Mouse (Mus musculus) hindbrain, embryonic 12.5 days (tissue): ENCODE results near the gene Lrrc17. TPM values are rescaled to one million over a fixed set of nuclear protein-coding genes. Genes with fewer than 3 reads are reported as not detected.

Experiments used
- ATAC-seq: fragments of 200-750 bp; cut with Nextera tagmentation; 2 replicates; pipeline ENCODE4 v1.8.0; 2017; ENCODE audit warnings: moderate TSS enrichment; ENCODE audit not compliant: low FRiP score
- H3K27ac ChIP-seq: fragments of 300-500 bp; sonication (generic); 2 replicates; pipeline ENCODE4 v1.5.1; 2016; ENCODE audit warnings: mild to moderate bottlenecking
- H3K27me3 ChIP-seq: fragments of 300-500 bp; sonication (generic); 2 replicates; pipeline ENCODE4 v1.6.1; 2016; ENCODE audit warnings: mild to moderate bottlenecking
- H3K36me3 ChIP-seq: fragments of 300-500 bp; sonication (generic); 2 replicates; pipeline ENCODE4 v1.6.1; 2016; ENCODE audit warnings: mild to moderate bottlenecking
- H3K4me1 ChIP-seq: fragments of 300-500 bp; sonication (generic); 2 replicates; pipeline ENCODE4 v1.6.1; 2016
- H3K4me2 ChIP-seq: fragments of 300-500 bp; sonication (generic); replicated peaks from 2 replicates; pipeline ENCODE4 v1.6.1; 2016; ENCODE audit warnings: mild to moderate bottlenecking
- H3K4me3 ChIP-seq: fragments of 300-500 bp; sonication (generic); 2 replicates; pipeline ENCODE4 v1.5.1; 2016; ENCODE audit warnings: mild to moderate bottlenecking
- H3K9ac ChIP-seq: fragments of 300-500 bp; sonication (generic); 2 replicates; pipeline ENCODE4 v1.6.1; 2016; ENCODE audit warnings: mild to moderate bottlenecking, moderate library complexity
- H3K9me3 ChIP-seq: fragments of 300-500 bp; sonication (generic); replicated peaks from 2 replicates; pipeline ENCODE4 v1.6.1; 2016; ENCODE audit warnings: mild to moderate bottlenecking
- WGBS: fragments of 180-500 bp; shearing (Covaris S2); methylation state at CpG from one replicate; pipeline ENCODE4 v1.1.7; 2016; 5-methylcytosine and 5-hydroxymethylcytosine counted together
- polyA plus RNA-seq: library from polyadenylated mRNA; unstranded; fragments of >200 nt; fragmentation: Nextera tagmentation; extraction: Ambion mirVana; gene quantifications from 2 replicates; pipeline ENCODE4 v1.2.1, GENCODE M21; 2016

The Lrrc17 gene
- polyA plus RNA-seq, 1 experiment from 2014 or later, result 42.3 TPM

DNA sequence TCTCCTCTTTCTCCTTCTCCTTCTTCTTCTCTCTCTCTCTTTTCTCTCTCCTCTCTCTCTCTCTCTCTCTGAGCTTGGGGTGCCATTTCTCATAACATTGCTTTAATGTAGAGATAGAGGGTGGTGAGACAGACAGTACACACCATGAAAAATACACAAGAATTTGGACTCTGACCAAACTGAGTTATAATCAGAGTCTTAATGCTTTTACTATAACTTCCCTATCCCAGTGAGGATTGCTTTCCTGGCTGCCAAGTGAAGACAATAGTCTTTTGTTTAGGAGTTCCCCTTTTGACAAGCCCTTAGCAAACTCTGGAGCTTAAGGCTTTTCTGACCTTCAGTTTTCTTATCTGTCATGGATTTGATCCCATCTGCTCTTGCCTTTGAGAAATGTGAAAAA lies 1.9 kb downstream of the Lrrc17 start:
- ATAC-seq, result no peak
- no peak overlapping the region for H3K9ac ChIP-seq
- no peaks in the 10 kb centered on the region for H3K36me3 ChIP-seq
- 0 out of 2 replicates have a peak, but pooled peaks cover 1% of the 10 kb centered on the region for H3K9me3 ChIP-seq
- no peak overlapping the region for H3K27ac ChIP-seq
- H3K4me3 ChIP-seq, result no peak overlapping the region
- no peaks in the 10 kb centered on the region for H3K27me3 ChIP-seq
- H3K4me2 ChIP-seq, result peak overlapping the region; percentile 28; the same call in 1 of the 2 replicates
- H3K4me1 ChIP-seq, result peaks cover 7% of the 10 kb centered on the region; the same call in 1 of the 2 replicates

DNA sequence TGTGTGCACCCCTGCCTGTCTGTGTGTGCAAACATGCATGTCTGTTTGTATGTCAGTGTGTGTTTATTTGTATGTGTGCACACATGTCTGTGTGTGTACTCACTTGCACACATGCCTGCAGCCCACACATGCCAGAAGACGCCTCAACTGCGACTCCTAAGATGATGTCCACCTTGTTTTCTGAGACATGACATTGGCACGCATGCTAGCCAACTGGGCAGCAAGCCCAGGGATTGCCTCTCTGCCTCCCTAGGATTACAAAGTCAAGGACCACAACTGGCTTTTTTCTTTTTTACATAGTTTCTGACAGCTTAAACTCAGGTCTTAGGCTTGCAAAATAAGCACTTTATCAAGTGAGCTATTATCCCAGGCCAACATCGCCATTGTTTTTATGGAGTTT lies 2.4 kb downstream of the Lrrc17 start:
- Histone ChIP-seq H3K9me3 (no peaks in the 10 kb centered on the region), H3K4me1 (peaks cover 7% of the 10 kb centered on the region; the same call in 1 of the 2 replicates), H3K4me3 (no peak overlapping the region), H3K27me3 (no peaks in the 10 kb centered on the region), H3K36me3 (no peaks in the 10 kb centered on the region), H3K9ac (no peak overlapping the region), H3K4me2 (peak overlapping the region; percentile 15; the same call in 1 of the 2 replicates), H3K27ac (no peak overlapping the region)
- WGBS, result 84% methylated on average over 4 of the region's 4 CpGs
- ATAC-seq, result no peak

- Histone ChIP-seq H3K9ac (no peak overlapping the region), H3K27me3 (no peaks in the 10 kb centered on the region), H3K27ac (no peak overlapping the region), H3K4me1 (peaks cover 7% of the 10 kb centered on the region; the same call in 1 of the 2 replicates), H3K36me3 (no peaks in the 10 kb centered on the region), H3K4me2 (no peak overlapping the region), H3K9me3 (no peaks in the 10 kb centered on the region), H3K4me3 (no peak overlapping the region)
- ATAC-seq, result no peak
- 85% methylated on average over 8 of the region's 8 CpGs for WGBS
Measured at GRCm38 (mm10) chr5:21547005-21547404, 3.6 kb downstream of the Lrrc17 start.

GRCm38 (mm10) chr5:21553685-21554084 lies 10.3 kb downstream of the Lrrc17 start:
- H3K27ac ChIP-seq, result no peak overlapping the region
- no peak for ATAC-seq
- WGBS, result 84% methylated on average over 4 of the region's 4 CpGs
- no peaks in the 10 kb centered on the region for H3K4me1 ChIP-seq
- no peaks in the 10 kb centered on the region for H3K27me3 ChIP-seq
- H3K4me3 ChIP-seq, result no peak overlapping the region
- no peaks in the 10 kb centered on the region for H3K36me3 ChIP-seq
- H3K9ac ChIP-seq, result no peak overlapping the region
- H3K9me3 ChIP-seq, result no peaks in the 10 kb centered on the region
- H3K4me2 ChIP-seq, result no peak overlapping the region

GRCm38 (mm10) chr5:21554732-21555131 lies 11.4 kb downstream of the Lrrc17 start:
- Histone ChIP-seq H3K4me3 (no peak overlapping the region), H3K4me1 (no peaks in the 10 kb centered on the region), H3K9me3 (no peaks in the 10 kb centered on the region), H3K27ac (no peak overlapping the region), H3K4me2 (no peak overlapping the region), H3K36me3 (no peaks in the 10 kb centered on the region), H3K9ac (no peak overlapping the region), H3K27me3 (no peaks in the 10 kb centered on the region)
- ATAC-seq, result no peak
- WGBS, result 95% methylated on average over 1 of the region's 1 CpGs

GRCm38 (mm10) chr5:21556502-21556901 lies 13.1 kb downstream of the Lrrc17 start:
- no peaks in the 10 kb centered on the region; the same call in 1 of the 2 replicates for H3K27me3 ChIP-seq

DNA sequence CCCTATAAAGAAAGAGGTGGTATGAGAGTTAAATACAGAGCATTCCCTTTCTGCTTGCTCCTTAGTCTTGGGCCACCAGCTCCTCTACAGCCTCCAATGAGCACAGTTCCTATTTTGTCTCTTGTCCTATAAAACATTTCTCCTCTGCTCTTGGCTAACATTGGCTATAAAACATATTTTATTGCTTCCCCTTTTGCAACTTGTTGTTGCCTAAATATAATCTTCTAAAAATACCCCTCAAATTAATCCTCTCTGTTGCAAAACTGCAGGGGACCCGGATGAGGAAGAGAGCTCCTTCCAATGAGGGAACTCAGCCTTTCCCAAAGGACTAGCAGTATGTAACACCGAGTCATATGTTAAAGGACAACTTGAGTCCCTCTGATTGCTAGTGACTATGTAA lies 20.6 kb downstream of the Lrrc17 start:
- no peaks in the 10 kb centered on the region for H3K36me3 ChIP-seq
- no peak overlapping the region for H3K9ac ChIP-seq
- H3K4me2 ChIP-seq, result no peak overlapping the region
- ATAC-seq, result no peak
- no peak overlapping the region for H3K27ac ChIP-seq
- 83% methylated on average over 2 of the region's 2 CpGs for WGBS
- H3K4me3 ChIP-seq, result no peak overlapping the region
- H3K4me1 ChIP-seq, result no peaks in the 10 kb centered on the region
- H3K27me3 ChIP-seq, result no peaks in the 10 kb centered on the region; the same call in 1 of the 2 replicates
- no peaks in the 10 kb centered on the region for H3K9me3 ChIP-seq

More at GRCm38 (mm10) chr5:21556502-21556901, 13.1 kb downstream of the Lrrc17 start:
- no peaks in the 10 kb centered on the region for H3K4me1 ChIP-seq
- H3K4me2 ChIP-seq, result no peak overlapping the region
- 81% methylated on average over 3 of the region's 3 CpGs for WGBS
- no peak overlapping the region for H3K27ac ChIP-seq
- H3K36me3 ChIP-seq, result no peaks in the 10 kb centered on the region
- H3K9me3 ChIP-seq, result no peaks in the 10 kb centered on the region
- H3K4me3 ChIP-seq, result no peak overlapping the region
- ATAC-seq, result no peak
- no peak overlapping the region for H3K9ac ChIP-seq

GRCm38 (mm10) chr5:21565392-21566065 lies 22.2 kb downstream of the Lrrc17 start:
- no peak overlapping the region for H3K27ac ChIP-seq
- no peak for ATAC-seq

DNA sequence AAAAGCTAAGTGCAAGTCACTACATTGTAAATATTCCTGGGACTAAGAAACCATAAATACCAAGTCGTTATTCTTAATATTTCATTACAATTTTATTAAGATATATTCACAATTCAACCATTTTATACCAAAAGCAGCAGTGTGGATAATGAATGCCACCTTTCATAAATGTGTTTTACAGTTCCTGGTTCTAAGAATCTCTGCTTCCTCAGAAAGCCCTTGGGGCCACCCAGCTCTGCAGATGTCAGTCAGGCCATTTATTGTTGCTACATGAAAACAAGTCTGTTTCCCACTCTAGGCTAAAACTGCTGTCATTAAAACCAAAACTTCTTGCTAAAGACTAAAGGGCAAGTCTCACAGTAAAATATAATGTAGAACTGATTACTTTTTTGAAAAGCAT lies 24.4 kb downstream of the Lrrc17 start:
- H3K36me3 ChIP-seq, result no peaks in the 10 kb centered on the region
- no peaks in the 10 kb centered on the region for H3K4me1 ChIP-seq
- 79% methylated on average over 1 of the region's 1 CpGs for WGBS
- ATAC-seq, result no peak
- no peak overlapping the region for H3K9ac ChIP-seq
- H3K9me3 ChIP-seq, result no peaks in the 10 kb centered on the region
- H3K27me3 ChIP-seq, result no peaks in the 10 kb centered on the region
- H3K27ac ChIP-seq, result no peak overlapping the region
- no peak overlapping the region for H3K4me2 ChIP-seq
- H3K4me3 ChIP-seq, result no peak overlapping the region

More at GRCm38 (mm10) chr5:21565392-21566065, 22.2 kb downstream of the Lrrc17 start:
- Histone ChIP-seq H3K36me3 (no peaks in the 10 kb centered on the region), H3K9me3 (no peaks in the 10 kb centered on the region), H3K4me1 (no peaks in the 10 kb centered on the region), H3K4me2 (no peak overlapping the region), H3K9ac (no peak overlapping the region), H3K4me3 (no peak overlapping the region), H3K27me3 (no peaks in the 10 kb centered on the region)
- WGBS, result 93% methylated on average over 9 of the region's 9 CpGs

DNA sequence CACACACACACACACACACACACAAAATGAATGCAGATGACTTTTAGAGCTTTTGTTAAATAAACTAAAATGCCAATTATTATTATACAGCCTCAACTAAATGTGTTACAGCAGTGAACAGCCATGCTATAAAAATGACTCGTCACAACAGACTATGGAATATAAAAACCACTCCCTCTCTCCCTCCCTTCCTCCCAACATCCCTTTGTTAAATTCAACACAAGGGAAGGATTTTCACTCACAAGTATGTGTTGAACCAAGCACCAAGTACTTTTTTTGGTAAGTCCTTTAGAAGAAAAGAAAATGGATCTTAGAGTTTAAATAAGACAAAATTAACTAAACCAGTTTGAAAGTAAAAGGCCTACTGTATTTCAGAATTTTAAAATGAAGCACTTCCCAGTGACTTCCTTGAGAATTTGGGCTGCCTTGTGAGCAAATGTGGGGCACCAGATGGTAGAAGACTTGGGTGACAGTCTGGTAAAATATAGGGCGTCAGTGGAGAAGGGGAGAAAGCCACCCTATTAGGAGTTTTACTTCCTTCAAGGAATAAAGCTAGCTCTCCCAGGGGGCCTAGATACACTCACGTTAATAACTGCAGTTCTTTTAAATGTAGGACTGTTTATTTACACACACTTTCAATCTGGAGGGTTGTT lies 29.5 kb downstream of the Lrrc17 start:
- H3K4me3 ChIP-seq, result no peak overlapping the region
- 69% methylated on average over 3 of the region's 3 CpGs for whole genome bisulfite sequencing
- no peak overlapping the region for H3K27ac ChIP-seq
- H3K27me3 ChIP-seq, result no peaks in the 10 kb centered on the region
- no peaks in the 10 kb centered on the region for H3K9me3 ChIP-seq
- H3K9ac ChIP-seq, result no peak overlapping the region
- H3K4me2 ChIP-seq, result no peak overlapping the region
- no peaks in the 10 kb centered on the region for H3K4me1 ChIP-seq
- ATAC-seq, result no peak
- H3K36me3 ChIP-seq, result no peaks in the 10 kb centered on the region

DNA sequence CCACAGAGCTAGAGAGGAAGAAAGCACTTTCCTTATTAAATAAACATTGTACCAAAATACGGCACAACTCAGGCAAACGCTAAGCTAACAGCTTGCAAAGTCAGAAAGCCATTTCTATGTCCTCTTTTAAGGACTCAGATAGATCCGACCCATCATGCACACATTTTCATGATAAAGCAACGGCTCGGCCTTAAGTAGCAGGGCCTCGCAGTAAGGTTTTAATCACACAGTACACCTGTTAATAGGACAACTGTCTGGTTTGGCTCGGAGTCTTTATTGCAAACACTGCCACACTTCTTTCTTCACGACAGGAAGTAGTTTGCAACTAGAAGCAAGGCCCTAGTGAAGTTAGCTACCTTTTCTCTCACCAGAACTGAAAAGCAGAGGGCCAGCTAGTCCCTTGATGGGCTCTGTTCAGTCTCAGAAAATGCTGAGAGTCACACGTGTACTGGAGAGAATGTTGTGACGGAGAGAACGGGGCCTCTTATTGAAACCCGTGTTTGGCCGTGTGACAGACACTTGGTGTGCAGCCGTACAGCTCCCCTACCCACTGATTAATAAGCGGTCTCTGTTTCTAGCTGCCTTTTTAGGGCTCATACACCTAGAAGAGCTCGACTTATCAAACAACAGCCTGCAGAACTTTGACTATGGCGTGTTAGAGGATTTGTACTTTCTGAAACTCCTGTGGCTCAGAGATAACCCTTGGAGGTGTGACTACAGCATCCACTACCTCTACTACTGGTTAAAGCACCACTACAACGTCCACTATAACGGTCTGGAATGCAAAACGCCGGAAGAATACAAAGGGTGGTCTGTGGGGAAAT lies 31.2 kb downstream of the Lrrc17 start:
- H3K27me3 ChIP-seq, result no peaks in the 10 kb centered on the region
- no peaks in the 10 kb centered on the region for H3K36me3 ChIP-seq
- H3K4me2 ChIP-seq, result no peak overlapping the region
- ATAC-seq, result no peak
- no peak overlapping the region for H3K9ac ChIP-seq
- no peak overlapping the region for H3K4me3 ChIP-seq
- WGBS, result 80% methylated on average over 21 of the region's 21 CpGs
- H3K27ac ChIP-seq, result no peak overlapping the region
- H3K9me3 ChIP-seq, result no peaks in the 10 kb centered on the region
- H3K4me1 ChIP-seq, result no peaks in the 10 kb centered on the region

- Histone ChIP-seq H3K9ac (no peak overlapping the region), H3K27me3 (no peaks in the 10 kb centered on the region), H3K36me3 (no peaks in the 10 kb centered on the region), H3K4me2 (no peak overlapping the region), H3K9me3 (no peaks in the 10 kb centered on the region), H3K4me1 (no peaks in the 10 kb centered on the region), H3K27ac (no peak overlapping the region), H3K4me3 (no peak overlapping the region)
- 79% methylated on average over 13 of the region's 13 CpGs for WGBS
- ATAC-seq, result no peak
Measured at GRCm38 (mm10) chr5:21575210-21575550, 31.8 kb downstream of the Lrrc17 start.
